Mouse (Mus musculus) G1E (cell line): Measurements from ENCODE around the gene Rhbdf2. TPM values are rescaled to one million over a fixed set of nuclear protein-coding genes. Genes with fewer than 3 reads are reported as not detected.

Experiments
- ATAC-seq: 2 replicates; pipeline ENCODE4 v1.8.0; 2016; ENCODE audit warnings: mild to moderate bottlenecking; ENCODE audit not compliant: insufficient number of reproducible peaks, poor library complexity, low FRiP score, severe bottlenecking; ENCODE audit errors: extremely low read depth
- DNase-seq: peaks from one replicate; pipeline ENCODE4 v3.0.0; 2012; ENCODE audit warnings: low spot score
- H3K27me3 ChIP-seq: 2 replicates; pipeline ENCODE4 v1.6.1; 2012; ENCODE audit warnings: mild to moderate bottlenecking, low read length, inconsistent platforms; ENCODE audit not compliant: insufficient read depth
- H3K36me3 ChIP-seq: replicated peaks from 2 replicates; pipeline ENCODE3; 2012; ENCODE audit warnings: mild to moderate bottlenecking, inconsistent platforms
- H3K4me1 ChIP-seq: 2 replicates; pipeline ENCODE4 v1.6.1; 2012; ENCODE audit warnings: low read depth, low read length, inconsistent platforms, mixed read lengths; ENCODE audit not compliant: insufficient read depth
- H3K4me3 ChIP-seq: 2 replicates; pipeline ENCODE4 v1.5.1; 2012; ENCODE audit warnings: low read depth, mild to moderate bottlenecking, inconsistent platforms, low read length, moderate library complexity, mixed read lengths
- H3K9me3 ChIP-seq: replicated peaks from 2 replicates; pipeline ENCODE4 v1.6.1; 2012; ENCODE audit warnings: inconsistent platforms
- CTCF ChIP-seq: IDR thresholded peaks from 2 replicates; pipeline ENCODE4 v1.5.1; 2012; ENCODE audit warnings: low read depth, low read length, inconsistent platforms, mixed read lengths
- GATA1 ChIP-seq: IDR thresholded peaks from 2 replicates; pipeline ENCODE4 v1.6.1; 2012; ENCODE audit warnings: borderline replicate concordance, low read length, inconsistent platforms, mixed read lengths
- GATA2 ChIP-seq: IDR thresholded peaks from 2 replicates; pipeline ENCODE4 v1.6.1; 2012; ENCODE audit warnings: low read depth, low read length, inconsistent platforms, borderline replicate concordance
- POLR2AphosphoS5 ChIP-seq: IDR thresholded peaks from 2 replicates; pipeline ENCODE4 v1.6.1; 2012; ENCODE audit warnings: low read depth, low read length, inconsistent platforms; ENCODE audit not compliant: insufficient replicate concordance
- TAL1 ChIP-seq: conservative IDR thresholded peaks from 2 replicates; pipeline ENCODE4 v1.6.1; 2012; ENCODE audit warnings: low read depth, low read length, inconsistent platforms, mixed read lengths
- polyA plus RNA-seq: library from polyadenylated mRNA; stranded (reverse); fragments of >175 nt; gene quantifications from 2 replicates; pipeline ENCODE4 v1.2.3, GENCODE M21; 2012
- total RNA-seq, 2 experiments: library from RNA; stranded (forward) in 1 of 2; stranded (reverse) in 1 of 2; fragments of 200-1000 nt in 1 of 2; fragments of >200 nt in 1 of 2; fragmentation: Nextera tagmentation in 1 of 2; gene quantifications; 2 replicates each; pipeline ENCODE4 v1.2.3; 2014 to 2017

Rhbdf2 gene
- total and polyA plus RNA-seq, 3 experiments = 1.9 to 5.6 (median 4.2) TPM

DNA sequence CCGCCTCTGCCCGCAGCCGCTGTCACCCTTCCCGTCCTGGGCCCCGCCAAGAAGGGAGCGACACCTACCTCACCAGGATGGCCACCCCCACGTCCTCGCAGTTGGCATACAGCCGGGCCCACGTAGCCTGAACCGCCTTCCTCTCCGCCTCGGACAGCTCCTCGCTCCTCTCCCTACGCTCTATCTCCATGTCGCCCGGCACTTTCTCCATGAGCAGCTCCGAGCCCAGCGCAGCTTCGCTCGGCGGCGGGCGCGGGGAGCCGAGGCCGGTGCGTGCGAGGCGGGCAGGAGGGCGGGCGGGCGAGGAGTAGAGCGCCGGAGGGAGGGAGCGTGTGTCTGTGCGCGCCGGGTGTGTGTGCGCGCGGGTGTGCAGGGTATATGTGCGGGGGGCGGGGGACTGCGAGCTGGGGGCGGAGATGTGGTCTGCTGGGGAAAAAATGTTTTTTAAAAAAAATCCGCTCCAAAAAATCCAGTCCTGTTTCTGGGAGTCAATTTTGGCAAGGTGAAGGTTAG, 26.9 kb upstream of the Rhbdf2 start:
- Histone ChIP-seq H3K36me3 (no peaks in the 10 kb centered on the region), H3K27me3 (peaks cover 53% of the 10 kb centered on the region), H3K4me3 (peak overlapping the region; percentile 23; the same call in 1 of the 2 replicates), H3K4me1 (peaks cover 52% of the 10 kb centered on the region), H3K9me3 (peaks cover 4% of the 10 kb centered on the region; the same call in 1 of the 2 replicates)
- TF ChIP-seq GATA1 (no peak), CTCF (no peak), TAL1 (no peak), GATA2 (no peak), POLR2AphosphoS5 (no peak)
- ATAC-seq (no peak), DNase-seq (no peak)

DNA sequence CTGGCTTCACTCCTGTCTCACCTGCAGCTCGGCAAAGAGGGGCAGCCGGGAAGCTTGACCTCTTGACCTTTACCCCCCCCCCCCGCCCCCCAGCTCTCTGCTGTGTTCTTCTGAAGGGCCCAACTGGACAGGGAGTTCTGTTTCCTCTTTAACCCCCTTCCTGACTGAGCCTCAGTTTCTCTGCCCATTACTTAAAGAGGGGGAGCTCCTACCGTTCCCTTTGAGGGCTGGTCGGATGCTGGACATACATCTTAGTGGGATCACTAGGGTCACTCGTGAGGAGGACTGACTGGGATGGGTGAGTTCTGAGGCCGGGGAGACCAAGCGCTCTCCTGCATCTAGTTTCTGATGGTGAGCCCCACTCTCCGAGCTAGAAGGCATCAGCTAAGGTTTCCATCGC, 26.4 kb upstream of the Rhbdf2 start, which contains the start of gene Prcd:
TSS of gene Prcd (plus strand) at position 301 of the 400 bp plus-strand sequence.
- Histone ChIP-seq H3K36me3 (no peaks in the 10 kb centered on the region), H3K4me3 (peak within 1 kb of the TSS; percentile 23; the same call in 1 of the 2 replicates), H3K4me1 (peaks cover 53% of the 10 kb centered on the region), H3K9me3 (peaks cover 4% of the 10 kb centered on the region; the same call in 1 of the 2 replicates), H3K27me3 (peaks cover 54% of the 10 kb centered on the region)
- ATAC-seq (no peak), DNase-seq (no peak)
- no peak for TF ChIP-seq GATA2
- no peak for TF ChIP-seq GATA1
- no peak for TF ChIP-seq CTCF
- TF ChIP-seq POLR2AphosphoS5 = no peak
- TF ChIP-seq TAL1 = no peak

DNA sequence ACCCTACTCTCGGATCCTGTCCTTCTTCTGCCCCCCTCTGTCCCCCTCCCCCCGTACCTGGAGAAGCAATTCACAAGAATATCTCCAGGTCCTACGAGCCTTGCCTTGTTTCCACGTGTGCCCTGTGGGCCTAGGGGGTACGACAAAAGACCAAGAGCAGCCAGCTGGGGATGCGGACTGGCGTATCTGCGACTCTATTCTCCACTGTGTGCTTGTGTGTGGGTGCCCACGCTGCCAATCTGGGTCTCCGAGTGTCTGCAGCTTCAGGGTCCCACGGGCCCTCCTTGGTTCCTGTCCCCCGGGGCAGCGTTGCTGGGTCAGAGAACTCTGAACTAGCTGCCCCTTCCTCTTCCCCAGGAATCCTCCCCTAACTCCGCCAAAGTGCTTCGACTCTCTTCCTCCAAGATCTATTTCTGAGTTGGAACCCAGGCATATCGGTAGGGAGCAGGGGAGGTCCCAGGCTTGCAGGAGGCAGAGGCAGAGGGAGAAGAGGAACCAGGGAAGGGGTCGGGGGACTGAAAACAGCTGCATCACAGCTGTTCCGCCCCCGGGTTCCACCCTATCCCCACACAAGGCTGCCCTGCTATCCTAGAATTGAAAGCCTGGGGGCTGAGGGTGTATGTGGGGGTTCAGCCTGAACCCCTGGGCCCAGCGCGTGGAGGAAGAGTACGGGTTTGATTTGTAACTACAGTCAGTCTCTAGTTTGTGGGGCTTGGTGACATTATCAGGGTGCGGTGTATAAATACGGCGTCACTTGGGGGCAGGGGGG, 25.7 kb upstream of the Rhbdf2 start:
- Histone ChIP-seq H3K4me3 (no peak overlapping the region), H3K27me3 (peaks cover 54% of the 10 kb centered on the region)

DNA sequence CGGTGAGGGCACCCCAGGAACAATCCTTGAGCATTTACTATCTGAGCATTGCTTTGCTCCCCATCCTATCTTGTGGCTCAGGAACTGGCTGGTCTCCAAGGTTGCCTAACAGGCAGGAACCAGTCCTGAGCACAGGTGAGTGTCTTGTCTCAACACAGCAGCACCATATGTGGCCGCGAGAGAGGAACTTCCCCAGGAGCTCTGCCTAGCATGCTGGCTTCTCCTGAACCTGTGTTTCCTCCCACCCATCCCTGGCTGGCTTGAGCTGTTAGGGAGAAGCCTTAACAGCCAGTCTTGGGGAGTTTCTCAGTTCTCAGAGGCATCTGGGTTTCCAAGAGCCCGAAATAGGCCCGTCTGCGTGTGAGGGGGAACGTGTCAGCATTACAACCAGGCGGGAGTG, 24.5 kb upstream of the Rhbdf2 start:
- TF ChIP-seq POLR2AphosphoS5 (no peak), TAL1 (no peak), GATA1 (no peak), CTCF (no peak), GATA2 (no peak)
- Histone ChIP-seq H3K4me1 (peaks cover 52% of the 10 kb centered on the region), H3K36me3 (no peaks in the 10 kb centered on the region), H3K27me3 (peaks cover 54% of the 10 kb centered on the region), H3K4me3 (no peak overlapping the region), H3K9me3 (peaks cover 4% of the 10 kb centered on the region; the same call in 1 of the 2 replicates)
- ATAC-seq = no peak
- DNase-seq = no peak

More for the DNA sequence above, 25.7 kb upstream of the Rhbdf2 start:
- peaks cover 4% of the 10 kb centered on the region; the same call in 1 of the 2 replicates for H3K9me3 ChIP-seq
- ATAC-seq = no peak
- no peak for DNase-seq
- no peaks in the 10 kb centered on the region for H3K36me3 ChIP-seq
- H3K4me1 ChIP-seq = peaks cover 52% of the 10 kb centered on the region
- no peak for TF ChIP-seq GATA2
- TF ChIP-seq TAL1 = no peak
- no peak for TF ChIP-seq GATA1

DNA sequence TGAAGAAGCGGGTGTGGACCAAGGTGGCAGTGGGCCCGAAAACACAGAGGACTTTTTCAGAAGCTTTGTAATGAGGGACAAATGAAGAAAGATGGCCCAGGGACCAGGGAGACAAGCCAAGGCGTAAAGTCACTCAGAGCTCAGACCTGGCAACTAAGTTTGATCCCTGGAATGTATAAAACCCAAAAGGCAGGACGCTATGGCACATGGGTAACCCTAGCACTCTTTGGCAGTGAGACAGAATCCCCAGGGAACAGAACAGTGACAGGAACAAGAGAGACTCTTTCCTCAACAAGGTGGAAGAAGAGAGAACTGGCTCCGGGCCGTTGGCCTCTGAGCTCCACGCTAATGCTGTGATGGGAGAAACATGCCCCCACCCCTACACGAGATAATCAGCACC, 24.0 kb upstream of the Rhbdf2 start:
- Histone ChIP-seq H3K4me1 (peaks cover 54% of the 10 kb centered on the region), H3K36me3 (no peaks in the 10 kb centered on the region), H3K4me3 (no peak overlapping the region), H3K27me3 (peaks cover 54% of the 10 kb centered on the region), H3K9me3 (peaks cover 4% of the 10 kb centered on the region; the same call in 1 of the 2 replicates)
- ATAC-seq (no peak), DNase-seq (no peak)
- no peak for TF ChIP-seq POLR2AphosphoS5
- no peak for TF ChIP-seq TAL1
- no peak for TF ChIP-seq GATA1
- TF ChIP-seq CTCF = no peak
- no peak for TF ChIP-seq GATA2

DNA sequence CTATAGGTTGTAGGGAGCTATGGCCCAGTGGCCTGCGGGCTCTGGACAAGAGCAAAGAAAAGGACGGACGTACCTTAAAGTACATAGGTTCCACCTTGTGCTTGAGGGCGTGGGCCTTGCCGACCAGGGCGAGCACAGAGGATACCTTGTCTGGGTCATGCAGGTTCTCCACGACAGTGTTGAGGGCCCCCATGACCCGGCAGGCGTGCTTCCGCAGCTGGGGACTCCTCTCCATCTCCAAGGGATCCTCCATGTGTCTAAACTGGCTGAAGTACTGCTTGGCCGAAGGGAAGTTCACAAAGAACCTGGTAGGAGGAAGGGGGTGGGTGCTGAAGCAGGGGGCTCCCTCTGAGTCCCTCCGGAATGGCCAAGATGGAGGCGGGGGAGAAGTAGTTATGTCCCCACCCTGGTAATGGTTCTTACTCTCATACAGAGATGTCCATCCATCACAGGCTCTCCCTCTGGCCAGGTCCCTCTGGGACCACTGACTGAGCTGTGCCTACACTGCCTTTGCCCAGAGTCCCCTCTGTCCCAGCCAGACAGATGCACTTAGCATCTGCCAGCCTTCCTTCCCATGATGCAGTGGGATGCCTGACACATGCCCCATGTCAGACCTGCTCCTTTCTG, 23.0 kb upstream of the Rhbdf2 start:
- no peak for TF ChIP-seq GATA1
- no peak for TF ChIP-seq CTCF
- no peak for TF ChIP-seq TAL1
- TF ChIP-seq POLR2AphosphoS5 = no peak
- TF ChIP-seq GATA2 = no peak
- DNase-seq (no peak), ATAC-seq (no peak)
- Histone ChIP-seq H3K4me1 (peaks cover 61% of the 10 kb centered on the region), H3K4me3 (no peak overlapping the region), H3K9me3 (peaks cover 4% of the 10 kb centered on the region; the same call in 1 of the 2 replicates), H3K36me3 (no peaks in the 10 kb centered on the region), H3K27me3 (peaks cover 52% of the 10 kb centered on the region)
